Mouse (Mus musculus) brain, embryonic 14.5 days (tissue): Measurements from ENCODE around the gene Tnik.

Source experiments
- CTCF ChIP-seq: fragments of 200-500 bp; IDR thresholded peaks from 2 replicates; pipeline ENCODE4 v1.5.1; 2012; ENCODE audit warnings: inconsistent platforms, mild to moderate bottlenecking, moderate library complexity, borderline replicate concordance; ENCODE audit not compliant: insufficient read depth, insufficient read length; ENCODE audit errors: extremely low read depth
- POLR2A ChIP-seq: fragments of 200-500 bp; IDR thresholded peaks from 2 replicates; pipeline ENCODE4 v1.6.1; 2012; ENCODE audit warnings: mild to moderate bottlenecking, inconsistent platforms, borderline replicate concordance; ENCODE audit not compliant: poor library complexity, insufficient read depth, insufficient read length, severe bottlenecking; ENCODE audit errors: extremely low read depth

GRCm38 (mm10) chr3:28497503-28497857, 234.5 kb downstream of the Tnik start:
- TF ChIP-seq CTCF (no peak), POLR2A (no peak)
